In genomic region chr6:133104922-133105859, GRCm38 (mm10) we compare ENCODE assay signal across 8 mouse cellular contexts. TPM values are rescaled to one million over a fixed set of nuclear protein-coding genes. Genes with fewer than 3 reads are reported as not detected.
DNase-seq lines count a peak whose midpoint lies in the region; ATAC-seq lines count a peak whose summit lies in the region.

No protein-coding gene starts in this region.

- DNase-seq in adipocyte (ENCODE audit: low spot score): peak; percentile 98
- peak; percentile 93 for DNase-seq in embryo, embryonic 10 days (ENCODE audit: low spot score)
- DNase-seq in gastrocnemius, postnatal 10 days: peak; percentile 92
- DNase-seq in induced T-regulatory cell, adult 2 months (ENCODE audit: low read depth): peak; percentile 79
- DNase-seq in left cerebral cortex, adult 9 months (ENCODE audit: low spot score in 2 of 2): peak; percentile 71 to 90
- peak; percentile 95 for DNase-seq in right cerebral cortex, postnatal 14 days
- DNase-seq in urinary bladder, postnatal 36 days (ENCODE audit: low spot score in 2 of 2): peak; percentile 84 to 89

- peak; percentile 95 for ATAC-seq in megakaryocyte progenitor cell, adult 5-6 weeks (replicated peaks; ENCODE audit: poor library complexity)

RNA-seq across cellular contexts. Expression of gene Smim10l1, which starts 0.5 kb away (rescaled TPM):
- total RNA-seq in gastrocnemius, postnatal 10 days (2021): 10 to 100 TPM; 69.9 to 74.1 TPM
- total RNA-seq in megakaryocyte progenitor cell, adult 5-6 weeks (2015): 50.0 and 52.3 TPM in 2 replicates
- 70.7 and 80.0 TPM in 2 replicates for total RNA-seq in megakaryocyte progenitor cell, adult 5-6 weeks (2017)

RNA-seq across cellular contexts. Expression of gene Tas2r140, which starts 49.6 kb away (rescaled TPM):
- not detected for total RNA-seq in gastrocnemius, postnatal 10 days (2021)
- not detected in 2 replicates for total RNA-seq in megakaryocyte progenitor cell, adult 5-6 weeks (2015)
- not detected in 2 replicates for total RNA-seq in megakaryocyte progenitor cell, adult 5-6 weeks (2017)

Comparison
In these comparisons a context has a peak if more than half of its experiments do, and no peak if none do; other contexts are left out.
1. Peak in every context shown above with its lines: DNase-seq and ATAC-seq.